Mouse (Mus musculus) ovary, postnatal 36 days (tissue): ENCODE data around the gene Mob1a.
"Not testable (repeated sequence)": the region's sequence is repeated elsewhere in the genome, so short reads cannot be mapped to it uniquely, and the experiment has no call there.

Source experiments
- DNase-seq: peaks from one replicate; pipeline ENCODE4 v3.0.0; 2022; ENCODE audit warnings: low spot score, mixed read lengths

Mob1a gene

GRCm38 (mm10) chr6:83342957-83343356 is 17.1 kb downstream of the Mob1a start:
- no peak for DNase-seq

- DNase-seq = not testable (repeated sequence)
Measured at GRCm38 (mm10) chr6:83345285-83345684, 19.5 kb downstream of the Mob1a start.

- DNase-seq = no peak
Measured at GRCm38 (mm10) chr6:83347916-83348315, 22.1 kb downstream of the Mob1a start.

- no peak for DNase-seq
Measured at GRCm38 (mm10) chr6:83348873-83349272, 23.1 kb downstream of the Mob1a start, which contains the start of gene Bola3. TSS of gene Bola3 (plus strand) at chr6:83349147.

- DNase-seq = peak; percentile 91
Measured at GRCm38 (mm10) chr6:83349274-83349958, 23.6 kb downstream of the Mob1a start.

GRCm38 (mm10) chr6:83350172-83350571 is 24.4 kb downstream of the Mob1a start:
- DNase-seq = no peak

GRCm38 (mm10) chr6:83350851-83351405 is 25.1 kb downstream of the Mob1a start:
- no peak for DNase-seq

GRCm38 (mm10) chr6:83351490-83352160 is 25.8 kb downstream of the Mob1a start:
- no peak for DNase-seq

- DNase-seq = no peak
Measured at GRCm38 (mm10) chr6:83352666-83353410, 27.0 kb downstream of the Mob1a start.

- no peak for DNase-seq
Measured at GRCm38 (mm10) chr6:83354856-83355781, 29.3 kb downstream of the Mob1a start.

- peak; percentile 75 for DNase-seq
Measured at GRCm38 (mm10) chr6:83356569-83357138, 30.8 kb downstream of the Mob1a start.

- no peak for DNase-seq
Measured at GRCm38 (mm10) chr6:83357436-83357835, 31.6 kb downstream of the Mob1a start.

- no peak for DNase-seq
Measured at GRCm38 (mm10) chr6:83361523-83362248, 35.9 kb downstream of the Mob1a start.

- DNase-seq = no peak
Measured at GRCm38 (mm10) chr6:83363075-83363474, 37.3 kb downstream of the Mob1a start.

GRCm38 (mm10) chr6:83370316-83370965 is 44.6 kb downstream of the Mob1a start:
- no peak for DNase-seq

- no peak for DNase-seq
Measured at GRCm38 (mm10) chr6:83371350-83371749, 45.5 kb downstream of the Mob1a start.

- DNase-seq = no peak
Measured at GRCm38 (mm10) chr6:83373704-83374300, 48.0 kb downstream of the Mob1a start.

- DNase-seq = no peak
Measured at GRCm38 (mm10) chr6:83381510-83382491, 56.0 kb downstream of the Mob1a start.
